Mouse (Mus musculus) cerebellum, adult 2 months (tissue): ENCODE data around the gene Zzef1.

Source experiments
- CTCF ChIP-seq: fragments of 200-500 bp; IDR thresholded peaks from 2 replicates; pipeline ENCODE4 v1.5.1; 2011; ENCODE audit warnings: low read depth, mild to moderate bottlenecking, control low read depth, low read length, moderate library complexity, borderline replicate concordance; ENCODE audit not compliant: insufficient read depth
- POLR2A ChIP-seq: fragments of 200-500 bp; IDR thresholded peaks from 2 replicates; pipeline ENCODE4 v1.6.1; 2011; ENCODE audit warnings: low read length, control low read depth, borderline replicate concordance; ENCODE audit not compliant: insufficient read depth

- no peak for TF ChIP-seq POLR2A
- no peak for TF ChIP-seq CTCF
Measured at GRCm38 (mm10) chr11:72959924-72960679, 164.1 kb downstream of the Zzef1 start.
